Mouse (Mus musculus): ENCODE data around the gene Snx19. TPM values are rescaled to one million over a fixed set of nuclear protein-coding genes. Genes with fewer than 3 reads are reported as not detected.

Gene Snx19
- polyA plus RNA-seq (2012): 0.08 and 0.10 TPM in 2 replicates

GRCm38 (mm10) chr9:30426882-30427632, at the start of gene Snx19:
Gene Snx19 (plus strand): TSS chr9:30427108.
- Histone ChIP-seq H3K4me3 (replicated peaks) (peak within 1 kb of the TSS; percentile 71), H3K27me3 (ENCODE audit: control insufficient read depth) (no peaks in the 10 kb centered on the region), H3K4me1 (ENCODE audit: control insufficient read depth) (peaks cover 18% of the 10 kb centered on the region), H3K9me3 (ENCODE audit: control insufficient read depth, low read length) (no peaks in the 10 kb centered on the region), H3K36me3 (ENCODE audit: control insufficient read depth) (peaks cover 8% of the 10 kb centered on the region)
- TF ChIP-seq GATA1 (IDR thresholded peaks at IDR 0.05; ENCODE audit: low read length) (no peak), TAL1 (IDR thresholded peaks at IDR 0.05; ENCODE audit: low read length) (no peak)

- Histone ChIP-seq H3K9me3 (ENCODE audit: control insufficient read depth, low read length) (no peaks in the 10 kb centered on the region), H3K27me3 (ENCODE audit: control insufficient read depth) (no peaks in the 10 kb centered on the region), H3K4me3 (replicated peaks) (no peak overlapping the region), H3K4me1 (ENCODE audit: control insufficient read depth) (no peaks in the 10 kb centered on the region), H3K36me3 (ENCODE audit: control insufficient read depth) (no peaks in the 10 kb centered on the region)
- no peak for TF ChIP-seq GATA1 (IDR thresholded peaks at IDR 0.05; ENCODE audit: low read length)
- no peak for TF ChIP-seq TAL1 (IDR thresholded peaks at IDR 0.05; ENCODE audit: low read length)
These were observed 26.1 kb upstream of the Snx19 start for GRCm38 (mm10) chr9:30400771-30401170.

GRCm38 (mm10) chr9:30422940-30423339, 4.0 kb upstream of the Snx19 start:
- H3K4me3 ChIP-seq (replicated peaks): no peak overlapping the region
- peaks cover 10% of the 10 kb centered on the region for H3K4me1 ChIP-seq (ENCODE audit: control insufficient read depth)
- H3K27me3 ChIP-seq (ENCODE audit: control insufficient read depth): no peaks in the 10 kb centered on the region
- no peaks in the 10 kb centered on the region for H3K9me3 ChIP-seq (ENCODE audit: control insufficient read depth, low read length)
- no peaks in the 10 kb centered on the region for H3K36me3 ChIP-seq (ENCODE audit: control insufficient read depth)
- no peak for TF ChIP-seq TAL1 (IDR thresholded peaks at IDR 0.05; ENCODE audit: low read length)
- TF ChIP-seq GATA1 (IDR thresholded peaks at IDR 0.05; ENCODE audit: low read length): no peak

GRCm38 (mm10) chr9:30425178-30425577, 1.7 kb upstream of the Snx19 start:
- peaks cover 18% of the 10 kb centered on the region for H3K4me1 ChIP-seq (ENCODE audit: control insufficient read depth)
- H3K4me3 ChIP-seq (replicated peaks): no peak overlapping the region
- H3K27me3 ChIP-seq (ENCODE audit: control insufficient read depth): no peaks in the 10 kb centered on the region
- peaks cover 8% of the 10 kb centered on the region for H3K36me3 ChIP-seq (ENCODE audit: control insufficient read depth)
- no peaks in the 10 kb centered on the region for H3K9me3 ChIP-seq (ENCODE audit: control insufficient read depth, low read length)
- TF ChIP-seq TAL1 (IDR thresholded peaks at IDR 0.05; ENCODE audit: low read length) (no peak), GATA1 (IDR thresholded peaks at IDR 0.05; ENCODE audit: low read length) (no peak)

- Histone ChIP-seq H3K9me3 (ENCODE audit: control insufficient read depth, low read length) (no peaks in the 10 kb centered on the region), H3K4me3 (replicated peaks) (peak overlapping the region; percentile 71), H3K4me1 (ENCODE audit: control insufficient read depth) (peaks cover 18% of the 10 kb centered on the region), H3K36me3 (ENCODE audit: control insufficient read depth) (peaks cover 19% of the 10 kb centered on the region), H3K27me3 (ENCODE audit: control insufficient read depth) (no peaks in the 10 kb centered on the region)
- TF ChIP-seq GATA1 (IDR thresholded peaks at IDR 0.05; ENCODE audit: low read length) (no peak), TAL1 (IDR thresholded peaks at IDR 0.05; ENCODE audit: low read length) (no peak)
These were observed 1.3 kb downstream of the Snx19 start for GRCm38 (mm10) chr9:30428231-30428630.

- Histone ChIP-seq H3K27me3 (ENCODE audit: control insufficient read depth) (no peaks in the 10 kb centered on the region), H3K36me3 (ENCODE audit: control insufficient read depth) (peaks cover 33% of the 10 kb centered on the region), H3K4me1 (ENCODE audit: control insufficient read depth) (peaks cover 18% of the 10 kb centered on the region), H3K9me3 (ENCODE audit: control insufficient read depth, low read length) (no peaks in the 10 kb centered on the region), H3K4me3 (replicated peaks) (no peak overlapping the region)
- TF ChIP-seq GATA1 (IDR thresholded peaks at IDR 0.05; ENCODE audit: low read length) (no peak), TAL1 (IDR thresholded peaks at IDR 0.05; ENCODE audit: low read length) (no peak)
These were observed 3.5 kb downstream of the Snx19 start for GRCm38 (mm10) chr9:30430447-30430846.

GRCm38 (mm10) chr9:30431909-30432308, 5.0 kb downstream of the Snx19 start:
- H3K9me3 ChIP-seq (ENCODE audit: control insufficient read depth, low read length): no peaks in the 10 kb centered on the region
- peaks cover 47% of the 10 kb centered on the region for H3K36me3 ChIP-seq (ENCODE audit: control insufficient read depth)
- no peaks in the 10 kb centered on the region for H3K27me3 ChIP-seq (ENCODE audit: control insufficient read depth)
- no peak overlapping the region for H3K4me3 ChIP-seq (replicated peaks)
- TF ChIP-seq TAL1 (IDR thresholded peaks at IDR 0.05; ENCODE audit: low read length): no peak; the same call in 2 of the 3 replicates
- no peak for TF ChIP-seq GATA1 (IDR thresholded peaks at IDR 0.05; ENCODE audit: low read length)
- peaks cover 18% of the 10 kb centered on the region for H3K4me1 ChIP-seq (ENCODE audit: control insufficient read depth)

GRCm38 (mm10) chr9:30433914-30434313, 7.0 kb downstream of the Snx19 start:
- peaks cover 60% of the 10 kb centered on the region for H3K36me3 ChIP-seq (ENCODE audit: control insufficient read depth)
- H3K4me3 ChIP-seq (replicated peaks): no peak overlapping the region
- H3K9me3 ChIP-seq (ENCODE audit: control insufficient read depth, low read length): no peaks in the 10 kb centered on the region
- TF ChIP-seq GATA1 (IDR thresholded peaks at IDR 0.05; ENCODE audit: low read length) (no peak), TAL1 (IDR thresholded peaks at IDR 0.05; ENCODE audit: low read length) (no peak)
- peaks cover 2% of the 10 kb centered on the region for H3K4me1 ChIP-seq (ENCODE audit: control insufficient read depth)
- no peaks in the 10 kb centered on the region for H3K27me3 ChIP-seq (ENCODE audit: control insufficient read depth)

GRCm38 (mm10) chr9:30435902-30436585, 9.1 kb downstream of the Snx19 start:
- no peak overlapping the region for H3K4me3 ChIP-seq (replicated peaks)
- TF ChIP-seq GATA1 (IDR thresholded peaks at IDR 0.05; ENCODE audit: low read length): no peak
- TF ChIP-seq TAL1 (IDR thresholded peaks at IDR 0.05; ENCODE audit: low read length): no peak
- H3K27me3 ChIP-seq (ENCODE audit: control insufficient read depth): no peaks in the 10 kb centered on the region
- H3K36me3 ChIP-seq (ENCODE audit: control insufficient read depth): peaks cover 77% of the 10 kb centered on the region
- no peaks in the 10 kb centered on the region for H3K9me3 ChIP-seq (ENCODE audit: control insufficient read depth, low read length)
- H3K4me1 ChIP-seq (ENCODE audit: control insufficient read depth): no peaks in the 10 kb centered on the region

All from erythroblast, embryonic 14.5 days (primary cell).